Mouse (Mus musculus): ENCODE results near the gene BC048507.
"Not testable (repeated sequence)": the region's sequence is repeated elsewhere in the genome, so short reads cannot be mapped to it uniquely, and the experiment has no call there.

Gene BC048507

DNA sequence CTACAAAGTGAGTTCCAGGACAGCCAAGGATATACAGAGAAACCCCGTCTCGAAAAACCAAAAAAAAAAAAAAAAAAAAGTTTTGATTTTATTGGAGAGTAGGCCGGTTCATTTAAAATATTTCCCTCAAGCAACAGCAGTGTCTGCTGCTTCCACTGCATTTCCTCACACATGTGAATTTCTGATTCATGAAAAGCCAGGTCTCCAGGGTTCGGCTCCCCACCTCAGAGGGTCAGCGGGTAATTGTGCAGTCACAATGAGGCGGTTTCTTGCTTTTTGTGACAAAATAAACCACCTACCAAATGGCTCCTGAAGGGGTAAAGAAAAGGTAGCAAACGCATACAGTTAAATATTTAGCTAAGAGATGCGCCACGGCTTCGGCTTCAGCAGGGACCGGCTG, at the start of gene BC048507:
BC048507 (plus strand) TSS at position 301 of the 400 bp plus-strand sequence.
- in situ Hi-C loops (cut with MboI; ENCODE audit: low sequenced_read_pairs), result loop anchor here (25.0 kb wide), 1 partner anchor 699 kb away; no protein-coding TSS in a partner anchor

DNA sequence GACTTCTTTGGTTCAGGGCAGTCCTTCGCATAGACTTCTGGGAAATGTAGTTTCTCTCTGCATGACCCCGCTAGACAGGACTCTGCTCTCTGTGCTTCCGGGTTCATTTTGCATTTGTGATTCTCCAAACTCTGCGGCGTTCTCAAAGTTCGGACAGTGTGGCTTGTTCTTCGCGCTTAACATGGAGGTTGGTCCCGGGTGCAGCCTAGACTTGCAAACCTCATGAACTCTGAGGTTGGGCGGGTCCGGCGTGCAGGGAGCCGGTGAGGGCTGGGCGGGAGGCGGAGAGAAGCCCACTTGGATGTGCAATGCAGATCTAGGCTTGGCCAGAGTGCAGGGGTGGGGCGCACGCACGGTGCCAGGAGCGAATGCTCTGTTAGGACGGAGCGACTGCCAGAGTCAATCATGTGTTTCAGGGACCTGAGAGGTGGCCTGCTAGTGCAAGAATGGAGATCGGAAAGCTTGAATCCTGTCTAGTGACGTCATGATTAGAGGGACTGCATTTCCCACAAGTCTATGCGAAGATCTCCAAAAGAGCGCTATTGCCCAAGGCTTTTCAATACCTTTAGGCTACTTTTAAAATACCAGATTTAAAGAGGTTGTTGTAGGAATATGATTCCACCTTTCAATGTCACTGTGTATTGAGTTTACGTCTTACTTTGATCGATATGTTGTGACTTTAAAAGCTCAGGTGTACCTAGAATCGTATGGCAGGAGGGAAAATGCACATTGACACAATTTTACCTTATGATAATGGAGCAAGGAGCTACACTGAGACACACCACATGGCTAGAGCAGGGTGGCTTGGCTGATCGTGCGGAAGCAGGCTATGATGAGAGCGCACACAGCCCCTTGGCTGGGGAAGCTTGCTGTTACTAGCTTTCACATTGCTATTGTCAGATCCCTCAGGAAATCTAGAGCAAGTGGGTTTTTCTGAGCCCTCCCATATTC, 49.1 kb upstream of the BC048507 start, which contains the start of gene Zfp273:
Zfp273 (plus strand) TSS at position 31 of the 951 bp plus-strand sequence.
- in situ Hi-C loops (cut with MboI; ENCODE audit: low sequenced_read_pairs), result no loop called here

GRCm38 (mm10) chr13:67818636-67819035, 44.5 kb upstream of the BC048507 start:
- in situ Hi-C loops (cut with MboI; ENCODE audit: low sequenced_read_pairs), result no loop called here

GRCm38 (mm10) chr13:67830911-67831336, 32.2 kb upstream of the BC048507 start, which contains the start of gene Gm10037:
Gene Gm10037 (plus strand): TSS chr13:67831106.
- in situ Hi-C loops (cut with MboI; ENCODE audit: low sequenced_read_pairs), result loop anchor here (25.0 kb wide), 2 partner anchors 219 to 419 kb away; partner anchors contain the start of genes Zfp459 and Zfp729b

DNA sequence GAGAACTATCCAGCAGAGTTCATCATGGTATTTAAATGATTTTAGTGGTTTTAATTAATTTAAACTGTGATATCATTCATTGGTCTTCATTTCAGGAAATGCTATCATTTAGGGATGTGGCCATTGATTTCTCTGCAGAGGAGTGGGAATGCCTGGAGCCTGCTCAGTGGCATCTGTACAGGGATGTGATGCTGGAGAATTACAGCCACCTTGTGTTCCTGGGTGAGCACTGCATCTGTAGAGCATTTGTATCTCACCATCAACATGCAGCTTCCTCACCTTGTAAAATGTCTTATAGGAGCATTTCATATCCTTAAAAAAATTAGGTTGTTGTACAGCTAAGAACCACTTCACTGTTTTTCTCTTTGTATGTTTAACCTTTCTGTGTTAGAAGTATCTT, 30.0 kb upstream of the BC048507 start:
- in situ Hi-C loops (cut with MboI; ENCODE audit: low sequenced_read_pairs), result loop anchor here (25.0 kb wide), 2 partner anchors 221 to 421 kb away; partner anchors contain the start of genes Zfp459 and Zfp729b

- in situ Hi-C loops (cut with MboI; ENCODE audit: low sequenced_read_pairs), result loop anchor here (25.0 kb wide), 2 partner anchors 231 to 431 kb away; partner anchors contain the start of genes Zfp459 and Zfp729b
Measured at GRCm38 (mm10) chr13:67843775-67844118, 19.4 kb upstream of the BC048507 start.

GRCm38 (mm10) chr13:67844119-67844852, 18.8 kb upstream of the BC048507 start:
- in situ Hi-C loops (cut with MboI; ENCODE audit: low sequenced_read_pairs), result loop anchor here (25.0 kb wide), 2 partner anchors 232 to 432 kb away; partner anchors contain the start of genes Zfp459 and Zfp729b

- in situ Hi-C loops (cut with MboI; ENCODE audit: low sequenced_read_pairs), result loop anchor here (25.0 kb wide), 2 partner anchors 233 to 433 kb away; partner anchors contain the start of genes Zfp459 and Zfp729b
Measured at GRCm38 (mm10) chr13:67844853-67845194, 18.3 kb upstream of the BC048507 start.

DNA sequence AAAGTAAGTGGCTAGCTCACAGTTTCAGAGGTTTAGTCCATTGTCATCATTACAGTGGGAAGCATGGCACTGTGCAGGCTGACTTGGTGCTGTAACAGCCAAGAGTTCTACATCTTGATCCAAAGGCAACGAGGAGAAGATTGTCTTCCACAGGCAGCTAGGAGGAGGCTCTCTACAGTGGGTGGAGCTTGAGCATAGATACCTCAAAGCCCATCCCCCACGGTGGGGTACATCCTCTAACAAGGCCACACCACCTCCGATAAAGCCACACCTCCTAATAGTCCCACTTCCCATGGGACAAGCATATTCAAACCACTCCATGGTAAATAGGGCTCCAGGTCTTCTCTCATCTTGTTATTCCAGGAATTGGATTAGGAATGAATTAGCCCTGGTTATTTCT, 12.8 kb upstream of the BC048507 start:
- in situ Hi-C loops (cut with MboI; ENCODE audit: low sequenced_read_pairs), result loop anchor here (25.0 kb wide), 1 partner anchor 712 kb away; no protein-coding TSS in a partner anchor

DNA sequence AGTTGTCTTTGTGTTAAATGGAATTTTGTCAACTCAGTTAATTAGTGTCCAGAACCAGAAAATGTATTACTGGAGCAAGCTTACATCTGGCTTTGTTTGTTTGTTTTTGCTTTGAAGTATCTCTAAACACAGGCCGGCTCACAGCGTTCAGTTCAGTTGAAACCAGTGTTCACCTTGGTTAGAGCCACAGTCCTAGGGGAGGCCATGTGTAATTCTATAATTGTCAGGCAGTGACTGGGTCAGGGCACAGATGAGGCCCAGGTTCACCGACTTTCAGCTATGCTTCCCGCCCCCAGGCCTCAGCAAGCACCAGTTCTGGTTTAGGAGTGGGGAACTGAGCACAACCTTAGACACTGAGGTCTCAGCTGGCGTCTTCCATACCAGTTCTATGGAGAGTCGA, 10.0 kb upstream of the BC048507 start:
- in situ Hi-C loops (cut with MboI; ENCODE audit: low sequenced_read_pairs), result loop anchor here (25.0 kb wide), 1 partner anchor 709 kb away; no protein-coding TSS in a partner anchor

DNA sequence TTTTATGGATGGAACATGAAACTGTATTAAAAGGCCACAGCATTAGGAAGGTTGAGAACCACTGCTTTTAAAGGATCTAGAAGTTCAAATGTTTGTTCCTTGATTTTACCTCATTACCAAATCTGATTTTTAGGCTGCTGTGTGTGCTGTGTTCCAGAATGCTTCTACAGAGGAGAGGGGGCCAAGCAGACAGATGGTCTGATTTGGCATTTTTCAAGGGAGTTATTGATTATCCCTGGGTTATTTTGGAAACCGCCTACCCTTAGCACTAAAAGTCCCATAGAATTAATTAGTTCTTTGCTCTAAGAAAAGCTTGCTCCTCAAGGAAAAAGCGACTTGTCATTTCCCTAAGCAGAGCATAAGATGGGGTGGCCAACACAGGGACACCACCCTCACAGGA, 9.1 kb upstream of the BC048507 start:
- in situ Hi-C loops (cut with MboI; ENCODE audit: low sequenced_read_pairs), result loop anchor here (25.0 kb wide), 1 partner anchor 708 kb away; no protein-coding TSS in a partner anchor

DNA sequence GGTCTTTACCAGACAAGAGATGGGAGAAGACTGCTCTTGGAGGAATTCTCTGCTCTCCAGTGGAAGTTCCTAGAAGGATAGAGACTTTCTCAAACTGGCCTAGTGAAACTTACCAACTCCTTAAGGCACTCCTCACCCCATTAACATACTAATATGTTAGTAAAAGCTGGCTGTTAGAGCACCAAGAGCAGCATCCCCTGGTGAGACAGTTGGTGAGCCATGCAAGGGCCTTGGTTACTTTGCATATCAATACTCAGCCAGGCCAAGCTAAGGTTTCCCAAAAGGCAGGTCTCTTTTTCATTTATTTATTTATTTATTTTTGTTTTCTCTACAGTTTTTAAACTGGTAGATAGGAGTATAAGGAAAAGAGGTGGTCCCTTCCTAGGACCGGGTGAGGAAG, 5.8 kb upstream of the BC048507 start:
- in situ Hi-C loops (cut with MboI; ENCODE audit: low sequenced_read_pairs), result loop anchor here (25.0 kb wide), 1 partner anchor 705 kb away; no protein-coding TSS in a partner anchor

GRCm38 (mm10) chr13:67862508-67862907, 618 bp upstream of the BC048507 start:
- in situ Hi-C loops (cut with MboI; ENCODE audit: low sequenced_read_pairs), result loop anchor here (25.0 kb wide), 1 partner anchor 700 kb away; no protein-coding TSS in a partner anchor

- in situ Hi-C loops (cut with MboI; ENCODE audit: low sequenced_read_pairs), result loop anchor here (25.0 kb wide), 1 partner anchor 697 kb away; no protein-coding TSS in a partner anchor
Measured at GRCm38 (mm10) chr13:67864764-67865350, 1.7 kb downstream of the BC048507 start.

GRCm38 (mm10) chr13:67867899-67868298, 4.8 kb downstream of the BC048507 start:
- in situ Hi-C loops (cut with MboI; ENCODE audit: low sequenced_read_pairs), result loop anchor here (25.0 kb wide), 1 partner anchor 694 kb away; no protein-coding TSS in a partner anchor

DNA sequence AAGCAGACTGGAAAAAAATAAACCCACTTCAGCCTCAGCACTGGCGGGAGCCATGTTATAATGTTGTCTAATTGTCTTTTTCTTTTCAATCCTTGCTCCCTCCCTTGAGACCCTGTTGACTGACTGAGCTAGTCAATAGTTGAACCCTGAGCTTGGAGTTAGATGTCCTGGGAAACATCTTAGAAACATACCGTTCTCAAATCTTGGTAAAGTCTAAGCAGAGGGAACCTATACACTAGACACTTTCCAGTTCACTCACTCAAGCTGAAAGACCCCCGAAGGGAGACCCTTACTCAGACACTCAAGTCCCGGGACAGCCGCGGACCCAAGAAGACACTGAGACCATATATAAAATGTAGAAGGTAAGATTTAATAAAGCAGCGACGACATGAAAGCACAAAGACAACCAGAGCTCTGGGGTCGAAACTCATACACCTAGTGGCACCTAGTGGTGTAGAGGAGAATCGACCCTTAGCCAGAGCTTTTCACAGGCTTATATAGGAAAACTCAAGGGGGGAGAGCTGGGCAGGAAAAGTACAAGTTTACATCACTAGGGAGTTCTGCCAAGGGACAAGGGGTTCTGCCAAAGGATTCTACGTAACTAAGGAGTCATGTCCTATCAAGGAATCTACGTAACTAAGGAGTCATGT, 13.0 kb downstream of the BC048507 start:
- in situ Hi-C loops (cut with MboI; ENCODE audit: low sequenced_read_pairs), result not testable (repeated sequence)

DNA sequence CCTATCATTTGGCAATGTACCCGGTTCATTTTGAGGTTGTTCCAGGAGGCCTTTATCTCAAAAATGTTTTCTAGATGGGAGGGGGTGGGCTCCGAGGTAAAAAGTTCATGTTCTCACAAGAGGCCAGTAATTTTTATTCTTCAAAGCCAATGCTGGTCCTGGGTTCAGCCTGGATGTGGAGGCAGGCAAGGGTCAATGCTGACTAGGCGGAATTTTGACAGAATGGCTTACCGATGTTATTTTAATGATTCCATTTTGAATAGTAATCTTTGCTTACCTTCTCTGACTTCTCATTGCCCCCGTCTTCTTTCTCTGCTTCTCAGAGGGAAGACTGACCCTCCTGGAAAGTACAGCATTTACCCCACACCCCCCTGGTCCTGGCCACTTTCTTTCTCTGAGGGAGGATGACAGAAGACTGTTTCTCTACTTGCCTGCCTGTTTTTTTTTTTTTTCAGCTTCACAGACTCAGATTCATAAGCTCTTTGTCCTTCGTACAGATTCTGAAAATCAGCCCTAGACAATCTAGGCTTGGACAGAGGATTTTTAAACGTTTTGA, 13.7 kb downstream of the BC048507 start:
- in situ Hi-C loops (cut with MboI; ENCODE audit: low sequenced_read_pairs), result no loop called here

GRCm38 (mm10) chr13:67883966-67884365, 20.8 kb downstream of the BC048507 start:
- in situ Hi-C loops (cut with MboI; ENCODE audit: low sequenced_read_pairs), result no loop called here

- in situ Hi-C loops (cut with MboI; ENCODE audit: low sequenced_read_pairs), result no loop called here
Measured at GRCm38 (mm10) chr13:67909759-67910158, 46.6 kb downstream of the BC048507 start.
